Mouse (Mus musculus) ES-E14 (cell line): ENCODE data around the gene Rbm19. TPM values are rescaled to one million over a fixed set of nuclear protein-coding genes. Genes with fewer than 3 reads are reported as not detected.

Source experiments
- DNase-seq: peaks from one replicate; pipeline ENCODE4 v3.0.0-alpha.2; 2013; ENCODE audit warnings: low read depth, low spot score
- H3K27ac ChIP-seq: 2 replicates; pipeline ENCODE4 v1.5.1; 2012; ENCODE audit warnings: low read depth, mild to moderate bottlenecking, low read length, moderate library complexity, mixed read lengths; ENCODE audit not compliant: poor library complexity, insufficient read depth, severe bottlenecking
- H3K36me3 ChIP-seq: 2 replicates; pipeline ENCODE4 v1.6.1; 2012; ENCODE audit warnings: mild to moderate bottlenecking, low read length, moderate library complexity, mixed read lengths; ENCODE audit not compliant: control insufficient read depth, poor library complexity, insufficient read depth, severe bottlenecking
- H3K4me1 ChIP-seq, 2 experiments: fragments of 150-350 bp in 1 of 2; sonication (generic) in 1 of 2; 2 replicates each; pipeline ENCODE4 v1.6.1; 2012; ENCODE audit warnings: low read length in 2 of 2, mild to moderate bottlenecking in 1 of 2, mixed read lengths in 1 of 2; ENCODE audit not compliant: control insufficient read depth in 2 of 2, insufficient read depth in 2 of 2, poor library complexity in 1 of 2
- H3K4me3 ChIP-seq, 2 experiments: fragments of 150-350 bp in 1 of 2; sonication (generic) in 1 of 2; 2 replicates each; pipeline ENCODE4 v1.5.1; 2012; ENCODE audit warnings: low read length in 2 of 2, low read depth in 1 of 2, mild to moderate bottlenecking in 1 of 2, mixed read lengths in 1 of 2; ENCODE audit not compliant: insufficient read depth in 1 of 2, poor library complexity in 1 of 2, severe bottlenecking in 1 of 2
- H3K9ac ChIP-seq: 2 replicates; pipeline ENCODE4 v1.6.1; 2012; ENCODE audit warnings: low read depth, mild to moderate bottlenecking, low read length, mixed read lengths; ENCODE audit not compliant: poor library complexity, insufficient read depth, severe bottlenecking
- H3K9me3 ChIP-seq: fragments of 150-350 bp; sonication (generic); 2 replicates; pipeline ENCODE4 v1.6.1; 2012; ENCODE audit warnings: low read depth, mild to moderate bottlenecking, low read length; ENCODE audit not compliant: control insufficient read depth, insufficient read depth
- CHD2 ChIP-seq: IDR thresholded peaks from 2 replicates; pipeline ENCODE4 v1.6.1; 2014; ENCODE audit warnings: mild to moderate bottlenecking, low read depth, low read length, inconsistent platforms
- HCFC1 ChIP-seq: IDR thresholded peaks from 2 replicates; pipeline ENCODE4 v1.6.1; 2012; ENCODE audit warnings: low read length, inconsistent platforms, borderline replicate concordance; ENCODE audit not compliant: insufficient read depth
- MAFK ChIP-seq: IDR thresholded peaks from 2 replicates; pipeline ENCODE4 v1.6.1; 2014; ENCODE audit warnings: mild to moderate bottlenecking, low read depth, low read length, inconsistent platforms; ENCODE audit not compliant: insufficient read depth
- ZC3H11A ChIP-seq: IDR thresholded peaks from 2 replicates; pipeline ENCODE4 v1.6.1; 2012; ENCODE audit warnings: low read depth, mild to moderate bottlenecking, inconsistent platforms, low read length, borderline replicate concordance
- ZNF384 ChIP-seq: IDR thresholded peaks from 2 replicates; pipeline ENCODE4 v1.6.1; 2012; ENCODE audit warnings: low read depth, low read length, inconsistent platforms
- in situ Hi-C, 2 experiments: fragments of 600-800 bp; cut with MboI; formaldehyde crosslinking; loops; one replicate each; pipeline ENCODE4 v1.15.1; 2025; ENCODE audit warnings: low sequenced_read_pairs in 2 of 2, inconsistent platforms in 1 of 2; ENCODE audit not compliant: unreplicated experiment in 2 of 2
- total RNA-seq: library from RNA; depleted of rRNA; stranded (reverse); fragments of 300-350 nt; gene quantifications from 2 replicates; pipeline ENCODE4 v1.2.3, GENCODE M21; 2012

Gene Rbm19
- total RNA-seq, 1 experiment = 67.6 TPM

DNA sequence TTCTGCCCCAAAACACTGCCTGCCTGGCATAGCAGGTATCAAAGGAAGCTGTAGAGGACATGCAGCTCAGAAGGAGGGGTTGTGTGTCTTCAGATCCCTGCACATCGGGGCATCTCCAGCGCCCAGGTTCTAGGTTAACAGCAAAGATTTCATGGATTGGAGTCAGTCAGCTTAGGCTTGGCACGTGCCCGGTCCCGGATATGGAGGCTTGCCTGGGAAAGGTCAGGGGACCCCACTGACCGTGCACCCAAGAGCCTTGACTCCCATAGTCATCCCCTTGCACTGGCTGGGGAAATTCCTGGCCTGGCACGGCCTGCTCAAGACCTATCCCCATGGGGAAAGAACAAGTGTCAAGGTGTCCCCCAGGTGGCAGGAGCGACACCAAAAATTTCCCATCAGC lies 59.0 kb downstream of the Rbm19 start:
- H3K4me1 ChIP-seq = no peaks in the 10 kb centered on the region
- H3K4me3 ChIP-seq = no peak overlapping the region
- in situ Hi-C loops = no loop called here
- TF ChIP-seq CHD2 (no peak), ZC3H11A (no peak)
- peaks cover 37% of the 10 kb centered on the region for H3K36me3 ChIP-seq
- no peak overlapping the region for H3K9ac ChIP-seq
- H3K9me3 ChIP-seq = no peaks in the 10 kb centered on the region
- H3K27ac ChIP-seq = no peak overlapping the region
- no peak for DNase-seq

DNA sequence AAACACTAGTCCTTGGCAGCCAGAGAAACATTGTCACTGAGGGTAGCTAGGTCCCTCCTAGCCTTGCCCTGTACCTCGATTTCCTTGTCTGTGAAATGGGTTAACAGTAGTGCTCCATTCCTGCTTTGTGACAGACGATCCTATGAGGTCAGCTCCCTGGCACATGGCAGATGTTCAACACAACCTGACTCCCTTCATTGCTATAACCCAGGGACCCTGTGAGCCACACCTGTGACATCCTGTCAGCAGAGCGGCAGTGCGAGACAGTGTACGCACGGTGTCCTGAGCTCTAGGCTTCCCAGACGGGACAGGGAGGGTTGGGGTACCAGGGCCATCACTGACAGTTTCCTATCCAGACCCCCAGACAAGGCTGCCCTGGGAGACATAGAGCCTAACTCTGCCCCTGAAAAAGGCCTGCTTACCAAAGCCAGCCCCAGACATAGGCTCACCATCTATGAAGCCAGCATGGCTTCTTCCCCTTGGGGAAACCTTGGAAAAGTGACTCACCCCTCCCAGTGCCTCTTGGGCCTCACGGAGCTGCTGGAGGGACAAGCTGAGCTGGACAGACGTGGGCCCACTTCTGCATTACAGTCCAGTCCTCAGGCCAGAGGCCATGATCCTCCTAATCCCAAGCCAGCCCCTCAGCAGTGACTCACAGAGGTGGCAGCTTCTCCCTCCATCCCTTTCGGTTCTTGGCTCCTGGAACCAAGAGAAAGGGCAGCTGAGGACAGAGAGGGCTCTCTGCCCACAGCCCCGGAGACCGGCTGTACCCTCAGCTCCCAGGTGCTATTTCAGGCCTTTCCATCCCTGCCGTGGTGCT lies 60.2 kb downstream of the Rbm19 start:
- Histone ChIP-seq H3K4me1 (no peaks in the 10 kb centered on the region), H3K9me3 (no peaks in the 10 kb centered on the region), H3K4me3 (no peak overlapping the region), H3K9ac (no peak overlapping the region), H3K27ac (no peak overlapping the region), H3K36me3 (peaks cover 44% of the 10 kb centered on the region)
- DNase-seq = no peak
- TF ChIP-seq HCFC1 = no peak
- TF ChIP-seq MAFK = no peak
- no peak for TF ChIP-seq ZNF384
- no peak for TF ChIP-seq CHD2
- TF ChIP-seq ZC3H11A = no peak
- in situ Hi-C loops = no loop called here

GRCm38 (mm10) chr5:120177066-120177340 lies 60.7 kb downstream of the Rbm19 start:
- in situ Hi-C loops = no loop called here
- Histone ChIP-seq H3K9ac (no peak overlapping the region), H3K4me1 (no peaks in the 10 kb centered on the region), H3K9me3 (no peaks in the 10 kb centered on the region), H3K27ac (no peak overlapping the region), H3K36me3 (peaks cover 48% of the 10 kb centered on the region), H3K4me3 (no peak overlapping the region)
- DNase-seq = no peak
- TF ChIP-seq ZC3H11A = no peak
- TF ChIP-seq ZNF384 = no peak
- TF ChIP-seq MAFK = no peak
- TF ChIP-seq HCFC1 = no peak
- TF ChIP-seq CHD2 = no peak

DNA sequence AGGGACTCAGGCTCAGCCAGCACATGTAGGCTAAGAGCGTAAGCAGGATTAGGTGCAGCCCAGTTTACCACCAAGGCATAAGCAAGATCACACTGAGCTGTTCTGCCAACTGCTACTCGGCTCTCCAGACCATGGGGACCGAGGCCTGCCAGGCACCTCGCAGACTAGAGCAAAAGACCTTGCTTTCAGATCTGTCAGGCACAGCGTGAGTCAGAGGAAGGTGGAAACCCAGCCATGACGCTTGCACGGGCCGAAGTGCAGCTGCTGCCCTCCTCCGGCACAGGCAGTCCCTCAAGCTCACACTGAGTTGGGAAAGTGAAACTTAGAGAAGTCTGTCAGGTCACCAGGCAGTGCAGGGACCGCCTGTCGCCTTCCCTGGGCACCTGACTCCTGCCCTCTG lies 63.8 kb downstream of the Rbm19 start:
- Histone ChIP-seq H3K4me1 (no peaks in the 10 kb centered on the region), H3K9me3 (no peaks in the 10 kb centered on the region), H3K36me3 (peaks cover 54% of the 10 kb centered on the region), H3K9ac (no peak overlapping the region), H3K4me3 (no peak overlapping the region), H3K27ac (no peak overlapping the region)
- DNase-seq = no peak
- no peak for TF ChIP-seq ZNF384
- in situ Hi-C loops = no loop called here

GRCm38 (mm10) chr5:120181384-120181783 lies 65.1 kb downstream of the Rbm19 start:
- DNase-seq = no peak
- Histone ChIP-seq H3K4me3 (no peak overlapping the region), H3K4me1 (no peaks in the 10 kb centered on the region), H3K9ac (no peak overlapping the region), H3K27ac (no peak overlapping the region), H3K36me3 (peaks cover 51% of the 10 kb centered on the region), H3K9me3 (no peaks in the 10 kb centered on the region)
- TF ChIP-seq HCFC1 = no peak
- TF ChIP-seq ZC3H11A = no peak
- no peak for TF ChIP-seq MAFK
- TF ChIP-seq CHD2 = no peak
- no peak for TF ChIP-seq ZNF384
- in situ Hi-C loops = no loop called here
